Mouse (Mus musculus) fat pad, adult 2 months (tissue): Measurements from ENCODE around the gene Spata17.

Source experiments
- DNase-seq: peaks from one replicate; pipeline ENCODE4 v3.0.0-alpha.2; 2011; ENCODE audit warnings: low read depth, low spot score; ENCODE audit errors: extremely low read depth

The Spata17 gene

DNA sequence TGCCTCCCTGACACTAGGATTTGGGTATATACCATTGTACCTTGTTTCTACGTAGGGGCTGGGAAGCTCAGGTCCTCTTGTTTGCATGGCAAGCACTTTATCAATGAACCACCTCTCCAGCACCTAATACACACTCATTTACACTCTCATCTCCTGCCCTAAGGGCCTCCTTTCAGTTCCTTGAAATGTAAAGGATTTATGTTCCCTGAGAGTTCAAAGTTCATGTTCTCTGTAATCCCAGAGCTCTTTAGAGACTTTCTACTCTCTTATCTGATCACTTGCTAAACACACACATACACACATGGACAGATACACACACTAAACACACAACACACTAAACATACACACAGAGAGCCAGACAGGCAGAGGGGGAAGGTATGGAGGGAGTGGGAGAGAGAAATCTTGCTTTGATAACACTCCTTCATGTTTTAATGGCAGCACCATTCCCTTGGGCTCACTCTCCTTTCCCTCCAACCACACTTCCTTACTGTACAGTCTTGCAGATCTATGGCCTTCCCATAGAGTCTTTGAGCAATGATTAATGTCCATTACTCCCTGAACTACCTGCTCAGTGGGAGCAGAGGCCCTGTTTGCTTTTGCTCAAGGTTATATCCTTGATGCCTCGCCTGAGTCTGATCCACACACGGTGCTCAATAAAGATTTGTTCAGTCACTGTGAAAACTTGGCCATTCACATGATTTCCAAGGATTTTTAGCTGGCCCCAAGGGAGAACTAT lies 126.4 kb downstream of the Spata17 start:
- DNase-seq: no peak

GRCm38 (mm10) chr1:187086027-187086426 lies 129.2 kb downstream of the Spata17 start:
- no peak for DNase-seq

DNA sequence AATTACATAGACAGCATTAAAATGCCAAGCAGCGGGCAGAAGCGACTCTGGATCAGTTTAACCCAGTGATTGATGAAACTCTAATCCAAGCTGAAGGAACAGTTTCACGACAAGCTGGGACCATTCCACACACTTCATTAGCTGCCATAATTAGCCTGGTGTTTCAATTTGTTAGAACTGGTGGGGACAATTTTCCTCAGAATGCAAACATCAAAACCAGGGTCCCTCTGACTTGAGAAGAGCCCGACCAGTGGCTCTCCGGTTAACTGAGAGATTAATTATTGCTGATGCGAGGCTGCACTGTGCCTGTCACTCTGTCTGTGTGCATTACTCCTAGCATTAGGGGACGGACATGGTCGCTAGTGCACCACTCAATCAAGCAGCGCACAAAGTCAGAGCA lies 137.9 kb downstream of the Spata17 start:
- no peak for DNase-seq

DNA sequence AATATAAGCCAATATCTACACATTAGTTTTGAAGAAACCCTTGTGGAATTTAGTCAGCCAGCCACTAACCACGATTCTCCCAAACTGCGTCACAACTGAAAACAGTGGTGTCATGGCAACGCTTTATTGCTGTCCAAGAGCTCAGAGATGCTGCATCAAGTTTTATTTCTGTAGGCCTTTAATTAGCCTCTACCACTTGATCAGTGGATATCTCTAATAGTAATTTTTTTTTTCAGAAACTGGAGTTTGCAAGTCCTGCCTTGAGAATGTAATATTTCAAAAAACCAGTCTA lies 138.3 kb downstream of the Spata17 start:
- DNase-seq: no peak

DNA sequence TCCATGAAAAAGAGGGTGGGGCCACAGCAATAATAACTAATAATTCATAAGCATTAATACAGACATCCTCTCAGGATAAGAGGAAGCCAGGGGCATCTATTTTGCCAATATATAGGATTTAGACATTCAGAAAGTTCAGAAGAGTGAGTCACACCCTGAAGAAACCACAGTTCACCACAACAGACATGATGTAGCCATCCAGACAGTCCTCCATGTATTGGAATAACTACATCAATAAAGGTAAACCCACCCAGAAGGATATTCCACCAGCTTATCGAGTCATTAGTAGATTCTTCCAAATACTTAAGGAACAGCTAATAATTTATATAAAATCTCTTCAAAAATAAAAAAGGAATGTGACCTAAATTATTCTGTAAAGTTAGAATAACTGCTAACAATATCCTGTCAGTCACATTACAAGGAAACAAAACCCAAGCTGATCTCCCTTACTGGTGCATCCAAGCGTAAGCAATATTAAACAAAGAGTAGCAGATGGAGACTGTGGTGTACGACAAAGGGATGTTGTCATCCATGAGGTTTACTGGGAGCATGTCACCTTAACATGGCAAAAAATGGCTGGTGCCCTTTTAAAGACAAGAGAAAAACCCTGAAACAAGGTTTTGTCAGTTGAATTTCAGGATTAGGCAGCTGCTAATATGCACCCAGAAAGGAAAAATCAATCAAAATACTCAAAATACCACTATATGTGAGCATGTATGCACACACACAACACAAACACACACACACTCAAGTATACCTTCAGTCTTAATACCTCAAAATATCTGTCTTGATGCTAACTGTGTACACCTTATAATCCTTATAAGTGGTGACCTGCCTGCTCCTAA lies 138.8 kb downstream of the Spata17 start:
- DNase-seq: no peak

DNA sequence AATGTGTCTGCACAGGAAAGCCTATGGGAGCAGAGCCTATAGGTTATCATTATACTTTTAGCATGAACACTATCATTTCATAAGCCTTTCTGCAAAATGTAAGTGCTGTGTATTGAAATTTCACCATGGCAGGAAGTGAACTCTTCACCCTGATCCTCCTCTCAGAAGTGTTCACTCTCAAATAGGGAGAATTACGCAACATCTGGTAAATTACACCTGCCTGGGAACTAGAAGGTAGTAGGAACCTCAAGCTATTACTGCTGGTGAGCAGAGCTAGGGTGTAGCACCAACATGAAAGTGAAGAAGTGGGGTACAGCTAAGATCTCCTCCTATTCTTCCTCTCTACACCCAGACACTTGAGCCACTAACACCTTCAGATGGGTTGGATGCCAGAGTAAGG lies 155.4 kb downstream of the Spata17 start:
- no peak for DNase-seq

DNA sequence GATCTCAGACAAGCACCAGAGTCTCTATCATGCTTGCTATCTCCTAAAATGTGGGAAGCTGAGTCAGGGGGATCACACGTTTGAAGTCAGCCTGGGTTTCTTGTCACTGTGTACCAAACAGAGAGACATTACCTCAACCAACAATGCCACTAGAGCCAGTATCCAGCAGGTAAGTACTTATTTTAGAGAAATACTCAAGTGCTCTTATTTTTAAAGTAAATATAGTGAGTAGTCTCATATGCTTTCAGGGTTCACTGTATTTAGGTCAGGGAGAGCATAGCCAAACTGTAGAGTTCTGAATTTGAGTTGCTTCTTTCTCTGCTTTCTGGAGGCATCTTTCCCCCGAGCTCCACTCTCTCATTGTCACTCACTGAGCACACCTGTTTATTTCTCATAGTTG lies 160.9 kb downstream of the Spata17 start:
- DNase-seq: no peak

DNA sequence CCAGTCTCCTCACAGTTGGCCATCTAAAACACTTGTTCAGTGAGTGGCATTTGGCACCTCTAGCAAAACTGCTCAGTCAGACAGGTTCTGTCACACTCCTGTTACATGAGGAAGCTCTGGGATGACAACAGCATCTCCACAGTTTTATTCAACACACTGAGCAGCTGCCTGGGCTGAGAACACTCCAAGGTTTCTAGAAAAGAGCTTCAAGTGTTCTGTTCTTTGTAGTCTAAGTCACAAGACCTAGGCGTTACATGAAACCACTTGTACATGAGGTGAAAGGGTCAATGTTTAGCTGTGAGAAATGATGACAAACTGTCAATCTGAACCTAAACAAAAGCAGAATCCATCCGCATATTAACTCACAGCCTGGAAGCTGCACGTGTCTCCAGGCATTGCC lies 161.4 kb downstream of the Spata17 start:
- DNase-seq: no peak

GRCm38 (mm10) chr1:187052532-187052931 lies 162.7 kb downstream of the Spata17 start:
- no peak for DNase-seq

GRCm38 (mm10) chr1:187051296-187051695 lies 164.0 kb downstream of the Spata17 start:
- DNase-seq: no peak

- DNase-seq: no peak
Observed at GRCm38 (mm10) chr1:187048681-187049288, 166.5 kb downstream of the Spata17 start.

DNA sequence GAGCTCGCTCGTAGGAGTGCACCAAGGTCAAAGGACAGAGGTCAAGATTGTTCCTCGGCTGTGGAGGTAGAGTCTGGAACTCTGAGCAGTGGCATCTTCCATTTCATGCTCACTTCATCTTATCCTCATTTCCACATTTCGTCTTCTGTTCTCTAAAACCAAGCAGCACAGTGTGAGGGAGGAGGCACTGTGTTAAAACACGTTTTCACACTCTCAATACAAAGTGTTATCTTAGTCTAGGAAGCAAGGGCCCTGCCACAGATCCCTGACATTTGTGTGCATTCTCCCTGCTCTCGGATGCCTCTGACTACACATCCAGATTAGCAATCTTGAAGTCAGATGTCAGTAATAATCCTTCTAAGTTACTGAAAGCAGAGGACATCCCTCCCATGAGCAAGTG lies 170.5 kb downstream of the Spata17 start:
- DNase-seq: no peak

- no peak for DNase-seq
Observed at GRCm38 (mm10) chr1:187039801-187040200, 175.5 kb downstream of the Spata17 start.

- DNase-seq: no peak
Observed at GRCm38 (mm10) chr1:187035785-187036184, 179.5 kb downstream of the Spata17 start.

DNA sequence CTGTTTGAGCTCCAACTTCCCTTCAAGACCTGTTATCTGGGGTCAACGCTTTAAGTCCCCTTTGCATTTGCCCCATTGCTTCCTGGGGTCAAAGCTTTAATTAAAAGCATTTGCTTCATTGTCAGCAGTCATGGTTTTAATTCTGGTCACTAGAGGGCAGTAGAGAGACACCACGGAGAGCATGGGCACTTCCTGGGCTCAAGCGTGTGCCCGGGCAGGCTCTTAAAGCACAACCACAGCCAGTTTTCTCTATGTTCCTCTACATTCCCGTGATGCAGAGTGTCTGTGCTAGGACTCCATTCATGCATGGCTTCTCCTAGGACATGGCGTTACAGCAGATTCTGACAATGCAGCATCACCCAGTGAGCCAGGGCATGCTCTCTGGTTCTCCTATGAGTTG lies 183.5 kb downstream of the Spata17 start:
- no peak for DNase-seq

GRCm38 (mm10) chr1:187028841-187029240 lies 186.4 kb downstream of the Spata17 start:
- DNase-seq: no peak

DNA sequence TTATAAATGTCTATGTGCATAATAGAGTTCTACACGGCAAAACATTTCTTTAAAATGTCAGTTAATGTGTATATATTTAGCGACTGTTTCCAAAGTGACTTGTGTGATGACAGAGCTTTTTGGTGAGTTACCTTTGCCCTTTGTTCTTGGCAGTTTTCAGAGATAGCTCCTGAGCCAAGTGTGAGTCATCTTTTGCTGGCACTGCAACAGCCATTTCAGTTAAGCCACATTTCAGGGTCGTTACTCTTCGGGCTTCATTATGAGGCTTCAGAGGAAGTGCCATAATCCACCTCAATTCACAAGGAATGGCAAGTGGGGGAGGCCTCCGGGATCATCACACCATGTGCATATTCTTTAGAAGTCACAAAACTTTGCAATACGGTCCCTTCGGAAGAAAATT lies 195.3 kb downstream of the Spata17 start:
- no peak for DNase-seq

GRCm38 (mm10) chr1:187016116-187016515 lies 199.1 kb downstream of the Spata17 start:
- no peak for DNase-seq

DNA sequence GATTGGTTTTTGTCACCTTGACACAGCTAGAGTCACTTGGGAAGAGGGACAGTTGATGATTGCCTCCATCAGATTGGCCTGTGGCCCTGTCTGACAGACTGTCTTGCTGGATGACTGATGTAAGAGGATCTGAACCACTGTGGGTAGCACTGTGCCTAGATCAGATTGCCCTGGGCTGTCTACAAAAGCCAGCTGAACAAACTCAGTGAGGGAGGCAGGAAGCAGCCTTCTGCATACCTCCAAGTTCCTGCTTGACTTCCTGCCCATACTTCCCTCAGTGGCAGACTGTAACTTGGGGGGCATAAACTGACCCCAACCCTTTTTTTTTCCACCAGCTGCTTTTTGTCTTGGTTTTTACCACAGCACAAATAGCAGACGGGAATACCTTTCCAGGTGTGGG lies 199.6 kb downstream of the Spata17 start:
- DNase-seq: no peak

DNA sequence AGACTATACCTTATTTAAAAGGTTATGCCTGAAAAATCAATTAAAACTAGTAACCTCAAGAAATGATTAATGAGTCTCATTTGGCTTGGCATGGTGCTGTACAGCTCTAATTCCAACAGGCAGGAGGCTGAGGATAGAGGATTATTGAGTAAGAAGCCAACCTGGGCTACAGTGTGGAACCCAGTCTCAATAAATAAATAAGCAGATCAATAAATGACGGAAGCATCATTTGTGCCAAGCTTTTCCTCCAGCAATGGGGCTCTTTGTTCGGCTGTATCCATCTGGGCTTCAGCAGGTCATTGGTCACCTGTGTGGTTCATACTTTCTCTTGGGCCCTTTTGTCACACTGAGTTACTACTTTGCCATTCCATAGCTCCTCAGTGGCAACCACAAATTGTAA lies 201.1 kb downstream of the Spata17 start:
- DNase-seq: no peak

DNA sequence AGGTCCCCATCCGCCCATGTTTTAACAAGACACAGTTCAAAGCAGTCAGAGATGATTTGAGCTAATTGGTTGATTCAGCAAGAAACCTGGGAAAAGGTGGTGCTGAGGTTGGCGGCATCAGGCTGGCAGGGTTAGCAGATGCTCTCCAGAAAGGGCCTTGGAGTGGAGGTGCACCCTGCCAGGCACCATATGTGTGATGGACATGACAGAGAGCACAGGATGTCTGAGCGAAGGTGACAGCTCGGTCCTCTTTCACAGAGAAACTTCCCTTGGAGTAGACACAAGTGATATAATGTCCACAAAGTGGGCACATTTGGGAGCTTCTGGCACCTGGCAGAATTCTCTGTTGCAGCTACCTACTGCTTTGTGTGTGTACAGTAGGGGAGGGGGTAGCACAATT lies 203.7 kb downstream of the Spata17 start:
- no peak for DNase-seq

GRCm38 (mm10) chr1:187010071-187010470 lies 205.2 kb downstream of the Spata17 start:
- no peak for DNase-seq
